Mouse (Mus musculus) bone marrow, adult 2 months (tissue): Measurements from ENCODE around the gene Dmpk.

Source experiments
- CTCF ChIP-seq: fragments of 200-500 bp; IDR thresholded peaks from 2 replicates; pipeline ENCODE4 v1.5.1; 2011; ENCODE audit warnings: low read length, control low read depth; ENCODE audit not compliant: control insufficient read depth, insufficient read depth
- POLR2A ChIP-seq: fragments of 200-500 bp; IDR thresholded peaks from 2 replicates; pipeline ENCODE4 v1.6.1; 2011; ENCODE audit warnings: low read depth, mild to moderate bottlenecking, control low read depth, low read length, borderline replicate concordance; ENCODE audit not compliant: control insufficient read depth

DNA sequence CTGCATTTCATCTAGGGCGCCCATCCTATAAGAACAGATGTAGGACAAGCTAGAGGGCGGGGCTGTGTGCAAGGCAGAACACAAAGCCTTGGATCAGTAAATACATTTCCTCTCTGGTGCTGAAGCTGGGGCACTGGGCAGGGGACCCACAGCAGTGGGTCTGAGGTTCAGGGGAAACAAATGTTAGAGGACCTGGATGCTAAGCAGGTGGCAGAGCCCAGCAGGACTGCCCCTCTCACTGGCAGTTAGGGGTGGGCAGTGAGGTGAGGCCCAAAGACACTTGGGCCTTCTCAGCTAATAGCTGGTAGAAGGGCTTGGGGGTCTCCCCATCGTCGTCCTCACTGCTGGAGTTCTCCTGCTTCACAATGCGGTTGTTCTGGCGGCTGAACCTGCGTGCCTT is 15.2 kb downstream of the Dmpk start:
- no peak for TF ChIP-seq CTCF
- no peak for TF ChIP-seq POLR2A
